Mouse (Mus musculus) megakaryocyte progenitor cell, adult 5-6 weeks (primary cell): Measurements from ENCODE around the gene Prl3c1. TPM values are rescaled to one million over a fixed set of nuclear protein-coding genes. Genes with fewer than 3 reads are reported as not detected.
"Not testable (repeated sequence)": the region's sequence is repeated elsewhere in the genome, so short reads cannot be mapped to it uniquely, and the experiment has no call there.

ENCODE experiments used
- ATAC-seq: replicated peaks from 2 replicates; pipeline ENCODE4 v1.8.0; 2016; ENCODE audit warnings: mild to moderate bottlenecking, moderate TSS enrichment, inconsistent platforms; ENCODE audit not compliant: poor library complexity
- total RNA-seq, 2 experiments: library from RNA; stranded (forward) in 1 of 2; stranded (reverse) in 1 of 2; fragments of 157-497, 149-512 nt in 1 of 2; fragments of 200-1000 nt in 1 of 2; gene quantifications; 2 replicates each; pipeline versions ENCODE4 v1.2.3 to v1.2.4; 2015 to 2017

Gene Prl3c1
- not detected in 2 replicates for total RNA-seq (2015)
- not detected in 2 replicates for total RNA-seq (2017)

- no peak for ATAC-seq
These were observed at the start of gene Prl3c1 for GRCm38 (mm10) chr13:27196359-27196758. Prl3c1 (plus strand) TSS chr13:27196659.

GRCm38 (mm10) chr13:27148264-27148663 is 48.2 kb upstream of the Prl3c1 start:
- no peak for ATAC-seq

- not testable (repeated sequence) for ATAC-seq
These were observed 40.0 kb upstream of the Prl3c1 start, which contains the start of gene Prl3d3 for GRCm38 (mm10) chr13:27156490-27156889. Prl3d3 (plus strand) TSS chr13:27156790.

GRCm38 (mm10) chr13:27241547-27241946 is 45.1 kb downstream of the Prl3c1 start, which contains the start of gene Prl3b1:
Prl3b1 (plus strand) TSS chr13:27241847.
- ATAC-seq = no peak

Other genes with a start within 250 kb of the Prl3c1 start
- not detected in 2 replicates for gene Prl, start 139.1 kb upstream of the Prl3c1 start, total RNA-seq (2015)
- not detected in 2 replicates for gene Prl, start 139.1 kb upstream of the Prl3c1 start, total RNA-seq (2017)
- not detected in 2 replicates for gene Prl3d1, start 102.5 kb upstream of the Prl3c1 start, total RNA-seq (2015)
- gene Prl3d1, start 102.5 kb upstream of the Prl3c1 start, total RNA-seq (2017) = not detected in 2 replicates
- gene Prl3d2, start 75.0 kb upstream of the Prl3c1 start, total RNA-seq (2015) = not detected in 2 replicates
- gene Prl3d2, start 75.0 kb upstream of the Prl3c1 start, total RNA-seq (2017) = not detected in 2 replicates
- not detected in 2 replicates for gene Prl3d3, start 39.9 kb upstream of the Prl3c1 start, total RNA-seq (2015)
- gene Prl3d3, start 39.9 kb upstream of the Prl3c1 start, total RNA-seq (2017) = not detected in 2 replicates
- gene Prl3b1, start 45.2 kb downstream of the Prl3c1 start, total RNA-seq (2015) = not detected in 2 replicates
- gene Prl3b1, start 45.2 kb downstream of the Prl3c1 start, total RNA-seq (2017) = not detected in 2 replicates
- not detected in 2 replicates for gene Prl3a1, start 62.8 kb downstream of the Prl3c1 start, total RNA-seq (2015)
- not detected in 2 replicates for gene Prl3a1, start 62.8 kb downstream of the Prl3c1 start, total RNA-seq (2017)
- not detected in 2 replicates for gene Prl6a1, start 116.0 kb downstream of the Prl3c1 start, total RNA-seq (2015)
- gene Prl6a1, start 116.0 kb downstream of the Prl3c1 start, total RNA-seq (2017) = not detected in 2 replicates
- not detected in 2 replicates for gene Prl8a2, start 149.0 kb downstream of the Prl3c1 start, total RNA-seq (2015)
- gene Prl8a2, start 149.0 kb downstream of the Prl3c1 start, total RNA-seq (2017) = not detected in 2 replicates
- gene Prl2b1, start 194.2 kb downstream of the Prl3c1 start, total RNA-seq (2015) = not detected in 2 replicates
- not detected in 2 replicates for gene Prl2b1, start 194.2 kb downstream of the Prl3c1 start, total RNA-seq (2017)
- gene Prl8a6, start 242.0 kb downstream of the Prl3c1 start, total RNA-seq (2015) = not detected in 2 replicates
- not detected in 2 replicates for gene Prl8a6, start 242.0 kb downstream of the Prl3c1 start, total RNA-seq (2017)